Mouse (Mus musculus) right cerebral cortex, postnatal 25 days (tissue): Measurements from ENCODE around the gene Cnn3.

ENCODE experiments used
- DNase-seq: peaks from one replicate; pipeline ENCODE4 v3.0.0; 2022

The Cnn3 gene

DNA sequence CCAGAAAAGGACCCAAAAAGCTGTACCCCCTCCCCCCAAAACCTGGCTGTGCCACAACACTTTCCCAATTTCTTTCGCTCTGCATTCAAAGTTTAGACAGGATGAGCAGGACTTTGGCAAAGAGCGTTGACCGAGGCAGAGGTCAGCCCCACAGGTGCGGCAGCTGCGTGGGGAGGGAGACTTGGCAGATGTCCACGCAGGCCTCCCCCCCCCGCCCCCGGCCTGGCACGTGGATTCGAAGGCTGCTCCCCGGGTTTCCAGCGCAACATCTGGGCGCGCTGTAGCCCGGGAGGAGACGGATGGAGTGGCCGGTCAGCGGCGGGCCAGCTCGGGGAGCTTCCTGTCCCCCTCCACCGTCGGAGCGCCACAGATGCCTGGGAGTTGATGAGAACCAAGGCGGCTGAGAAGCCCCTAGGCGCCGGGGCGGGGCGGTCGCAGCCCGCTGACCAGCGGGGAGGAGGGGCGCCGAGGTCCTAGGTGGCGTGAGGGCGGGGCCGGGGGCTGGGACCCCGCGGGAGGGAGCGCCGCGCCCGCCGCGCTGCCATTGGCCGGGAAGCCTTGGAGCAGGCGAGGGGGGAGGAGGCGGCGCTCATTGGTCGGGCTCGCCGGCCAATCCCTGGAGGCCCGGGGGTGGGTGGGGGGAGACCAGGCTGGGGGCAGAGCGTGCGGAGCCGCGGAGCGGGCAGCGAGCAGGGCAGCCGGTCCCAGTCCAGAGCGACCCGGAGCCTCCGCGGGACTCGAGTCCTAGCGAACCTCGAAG lies at the start of gene Cnn3:
Gene Cnn3, plus strand, starts transcription at position 637 of the 760 bp plus-strand sequence.
- peak; percentile 86 for DNase-seq

- DNase-seq = no peak
These were observed 47.3 kb upstream of the Cnn3 start for GRCm38 (mm10) chr3:121378708-121379612.

DNA sequence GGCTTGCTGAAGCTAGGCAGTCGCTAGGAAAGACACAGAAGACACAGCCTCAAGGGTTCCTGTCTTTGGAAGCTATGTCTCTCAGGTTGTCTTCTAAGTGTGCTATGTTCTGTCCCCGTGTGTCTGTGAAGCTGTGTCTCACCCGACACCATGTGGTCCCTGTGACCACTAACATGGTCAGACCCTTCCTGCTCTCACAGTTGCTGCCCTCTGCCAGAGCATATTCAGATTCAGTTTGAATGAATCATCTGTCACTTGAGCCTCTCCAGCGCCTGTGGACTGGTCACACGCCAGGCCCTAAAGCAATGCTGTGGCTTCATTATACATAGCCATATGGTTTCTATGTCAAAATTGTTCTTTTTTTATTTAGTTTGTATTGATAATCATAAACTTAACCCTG lies 46.6 kb upstream of the Cnn3 start:
- no peak for DNase-seq

- no peak for DNase-seq
These were observed 38.8 kb upstream of the Cnn3 start for GRCm38 (mm10) chr3:121387471-121388009.

DNA sequence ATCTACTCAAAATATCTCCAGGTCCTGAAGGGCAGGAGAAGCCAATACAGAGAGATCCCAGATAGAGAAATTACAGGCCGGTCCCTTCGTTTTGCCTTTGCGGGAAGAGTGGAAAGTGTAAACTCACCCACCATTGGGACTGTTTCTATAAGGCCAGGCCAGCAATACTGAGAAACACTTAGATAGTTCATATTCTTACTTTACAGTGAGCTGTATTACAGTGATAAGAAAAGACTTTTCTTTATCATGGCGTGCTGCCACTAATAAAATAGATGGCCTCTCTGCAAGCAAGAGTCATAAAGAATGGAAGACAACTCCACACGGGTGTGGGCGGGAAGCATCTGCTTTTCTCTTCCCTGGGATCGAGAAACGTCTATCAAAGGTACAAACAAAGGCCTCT lies 36.9 kb upstream of the Cnn3 start:
- no peak for DNase-seq

GRCm38 (mm10) chr3:121389860-121390530 lies 36.3 kb upstream of the Cnn3 start:
- DNase-seq = no peak

- no peak for DNase-seq
These were observed 35.6 kb upstream of the Cnn3 start for GRCm38 (mm10) chr3:121390724-121391123.

DNA sequence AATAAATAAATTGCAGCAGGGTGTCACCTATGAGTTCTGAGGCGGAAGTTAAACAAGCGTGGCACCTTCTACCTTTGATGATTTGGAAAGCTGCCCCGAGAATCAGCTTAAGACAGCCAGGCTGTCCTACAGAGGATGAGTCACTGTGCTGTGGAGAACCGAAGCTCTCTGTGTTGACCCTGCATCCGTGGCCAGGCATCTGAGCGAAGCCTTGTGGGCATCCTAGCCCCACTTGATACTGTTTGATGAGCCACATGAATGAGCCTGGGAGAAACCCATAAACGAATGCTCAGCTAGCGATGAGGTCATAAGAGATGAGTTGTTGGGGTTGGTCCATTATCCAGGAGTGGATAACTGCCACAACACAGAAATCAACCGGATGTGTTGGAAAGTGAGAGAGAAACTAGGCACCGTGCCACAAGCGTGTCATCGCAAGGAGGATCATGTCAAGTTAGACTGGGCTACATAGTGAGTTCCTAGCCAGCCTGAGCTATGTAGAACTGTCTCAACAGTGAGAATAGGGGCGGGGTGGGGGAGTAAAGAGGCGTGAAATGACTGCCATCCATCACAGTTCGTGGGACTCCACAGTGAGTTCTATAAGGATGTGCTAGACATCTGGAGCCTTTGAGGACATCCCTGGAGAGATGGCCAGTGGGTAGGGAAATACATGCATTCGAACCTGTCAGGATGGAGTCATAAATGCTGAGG lies 30.6 kb upstream of the Cnn3 start:
- DNase-seq = no peak

DNA sequence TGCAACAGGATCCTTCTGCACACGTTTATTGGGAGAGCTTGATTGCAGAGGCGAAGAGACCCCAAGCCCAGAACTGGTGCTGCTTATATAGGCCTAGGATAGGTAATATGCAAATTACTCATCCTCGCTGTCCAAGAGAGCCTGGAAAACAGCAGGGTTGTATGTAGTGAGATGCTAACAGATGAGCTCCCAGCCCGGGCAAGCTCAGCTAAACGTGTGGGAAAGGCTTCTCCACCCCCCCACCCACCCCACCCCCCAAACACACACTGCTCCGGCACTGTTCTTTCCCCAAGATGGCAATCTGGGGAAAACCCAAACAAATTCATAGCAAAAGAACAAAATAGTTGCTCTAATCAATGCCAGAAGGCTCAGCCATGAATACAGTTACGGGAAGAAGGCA lies 29.7 kb upstream of the Cnn3 start:
- DNase-seq = no peak

DNA sequence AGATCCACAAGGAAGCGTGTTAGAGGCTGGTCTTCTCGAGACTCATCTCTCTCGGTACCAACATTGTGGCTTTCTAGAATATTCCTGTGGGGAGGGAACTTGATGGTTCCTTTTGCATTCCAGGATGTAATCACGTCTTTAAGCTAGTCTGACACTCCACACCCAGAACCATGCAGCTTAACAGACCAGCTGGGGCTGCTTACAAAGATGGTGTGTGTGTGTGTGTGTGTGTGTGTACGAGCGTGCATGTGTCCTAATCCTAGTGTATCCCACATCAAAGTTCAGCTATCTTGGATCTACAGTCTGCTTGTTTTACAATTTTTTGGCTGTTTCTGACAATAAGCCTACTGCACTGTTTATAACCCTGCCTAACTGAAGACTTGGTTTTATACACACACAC lies 29.3 kb upstream of the Cnn3 start:
- DNase-seq = no peak

- DNase-seq = no peak
These were observed 24.9 kb upstream of the Cnn3 start for GRCm38 (mm10) chr3:121401384-121401783.

- no peak for DNase-seq
These were observed 24.2 kb upstream of the Cnn3 start for GRCm38 (mm10) chr3:121402096-121402495.

GRCm38 (mm10) chr3:121403449-121403848 lies 22.8 kb upstream of the Cnn3 start:
- DNase-seq = no peak

DNA sequence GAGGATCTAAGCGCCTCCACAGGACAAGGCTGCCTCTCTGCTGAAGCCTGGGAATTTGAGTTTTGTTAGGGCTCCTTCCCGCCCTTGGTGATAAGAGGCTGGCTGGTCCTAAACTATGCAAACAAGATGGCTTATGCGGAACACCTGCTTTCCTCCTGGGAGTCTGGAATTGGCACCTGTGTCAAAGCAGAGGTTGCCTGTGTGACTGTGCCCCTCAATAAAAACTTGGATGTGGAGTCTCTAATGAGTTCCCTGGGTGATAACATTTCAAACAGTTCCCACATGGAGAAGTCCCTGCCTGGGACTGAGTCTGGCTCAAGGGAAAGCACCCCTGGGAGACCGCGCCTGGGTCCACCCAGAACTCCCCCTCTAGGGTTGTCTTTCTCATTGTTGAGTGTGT lies 21.2 kb upstream of the Cnn3 start:
- no peak for DNase-seq

DNA sequence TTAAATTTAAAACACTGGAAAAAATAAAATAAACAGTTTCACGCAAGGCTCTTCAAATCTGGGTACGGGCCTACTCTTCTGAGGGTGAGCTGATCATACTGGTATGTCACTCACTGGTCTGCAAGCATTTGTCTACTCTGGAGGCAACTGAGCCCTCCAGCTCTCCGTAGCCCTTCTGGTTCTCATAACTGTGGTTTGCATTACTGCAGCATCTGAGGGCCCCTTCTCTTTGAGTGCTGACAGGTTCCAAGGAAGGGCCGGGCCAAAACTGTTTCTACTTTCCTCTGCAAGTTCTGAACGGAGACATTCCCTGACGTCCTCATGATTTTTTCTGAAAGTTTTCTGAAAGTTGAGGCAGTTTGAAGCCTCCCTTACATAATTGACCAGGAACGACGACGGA lies 18.9 kb upstream of the Cnn3 start:
- DNase-seq = no peak

- DNase-seq = no peak
These were observed 17.9 kb upstream of the Cnn3 start for GRCm38 (mm10) chr3:121408386-121408785.

DNA sequence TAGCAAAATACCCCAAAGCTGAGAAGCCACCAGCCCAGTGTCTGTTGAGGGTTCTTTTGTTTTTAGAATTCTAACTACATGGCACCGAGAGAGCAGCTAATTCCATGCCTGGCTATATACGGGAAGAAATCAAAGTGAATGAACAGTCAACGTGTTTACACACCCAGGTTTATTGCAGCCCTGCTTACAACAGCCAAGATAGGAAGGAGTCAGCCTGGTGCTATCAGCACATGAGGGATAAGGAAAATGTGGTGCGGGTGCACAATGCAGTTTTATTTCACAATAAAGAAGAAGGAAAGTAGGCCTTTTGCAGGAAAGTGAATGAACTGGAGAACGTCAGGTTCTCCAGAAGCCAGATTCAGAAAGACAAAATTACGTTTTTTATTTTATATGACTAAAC lies 14.8 kb upstream of the Cnn3 start:
- no peak for DNase-seq

DNA sequence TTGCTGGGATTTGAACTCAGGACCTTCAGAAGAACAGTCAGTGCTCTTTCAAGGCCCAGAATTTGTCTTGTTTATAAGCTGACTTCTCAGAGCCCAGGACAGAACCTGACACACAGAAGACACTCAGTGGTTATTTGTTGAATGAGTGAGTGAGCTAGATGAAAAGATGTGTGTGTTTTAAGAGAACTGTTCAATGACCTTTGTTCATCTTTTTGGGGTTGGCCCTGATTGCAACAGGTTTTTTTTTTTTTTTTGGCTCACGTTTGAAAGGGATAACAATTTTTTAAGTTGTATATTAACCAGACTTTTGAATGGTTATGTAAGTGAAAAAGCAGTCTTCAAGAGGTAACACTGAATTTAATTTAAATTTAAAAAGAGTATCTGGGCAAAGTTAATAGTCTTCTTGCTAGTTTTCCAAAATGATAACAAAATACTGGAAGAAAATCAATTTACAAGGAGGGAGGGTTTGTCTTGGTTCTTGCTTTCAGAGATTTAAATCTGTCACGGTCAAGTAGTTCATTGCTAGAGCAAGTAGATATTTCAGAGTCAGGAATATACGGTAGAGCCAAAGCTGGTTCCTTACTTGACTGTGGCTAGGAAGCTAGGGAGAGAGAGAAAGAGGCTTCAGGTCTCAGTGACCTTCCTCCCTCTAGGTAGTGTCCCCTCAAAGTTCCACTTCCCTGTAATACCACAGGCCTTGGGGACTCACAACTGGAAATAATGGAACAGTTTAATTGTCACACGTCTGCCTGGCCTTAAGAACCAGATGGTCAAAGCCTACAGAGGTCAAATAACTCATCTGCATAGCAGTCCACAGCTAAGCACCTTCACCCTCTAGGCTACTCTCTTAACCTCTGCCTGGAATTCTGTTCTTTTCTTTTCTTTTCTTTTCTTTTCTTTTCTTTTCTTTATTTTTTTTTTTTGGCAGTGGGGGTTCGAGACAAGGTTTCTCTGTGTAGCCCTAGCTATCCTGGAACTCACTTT lies 9.8 kb upstream of the Cnn3 start:
- DNase-seq = no peak

DNA sequence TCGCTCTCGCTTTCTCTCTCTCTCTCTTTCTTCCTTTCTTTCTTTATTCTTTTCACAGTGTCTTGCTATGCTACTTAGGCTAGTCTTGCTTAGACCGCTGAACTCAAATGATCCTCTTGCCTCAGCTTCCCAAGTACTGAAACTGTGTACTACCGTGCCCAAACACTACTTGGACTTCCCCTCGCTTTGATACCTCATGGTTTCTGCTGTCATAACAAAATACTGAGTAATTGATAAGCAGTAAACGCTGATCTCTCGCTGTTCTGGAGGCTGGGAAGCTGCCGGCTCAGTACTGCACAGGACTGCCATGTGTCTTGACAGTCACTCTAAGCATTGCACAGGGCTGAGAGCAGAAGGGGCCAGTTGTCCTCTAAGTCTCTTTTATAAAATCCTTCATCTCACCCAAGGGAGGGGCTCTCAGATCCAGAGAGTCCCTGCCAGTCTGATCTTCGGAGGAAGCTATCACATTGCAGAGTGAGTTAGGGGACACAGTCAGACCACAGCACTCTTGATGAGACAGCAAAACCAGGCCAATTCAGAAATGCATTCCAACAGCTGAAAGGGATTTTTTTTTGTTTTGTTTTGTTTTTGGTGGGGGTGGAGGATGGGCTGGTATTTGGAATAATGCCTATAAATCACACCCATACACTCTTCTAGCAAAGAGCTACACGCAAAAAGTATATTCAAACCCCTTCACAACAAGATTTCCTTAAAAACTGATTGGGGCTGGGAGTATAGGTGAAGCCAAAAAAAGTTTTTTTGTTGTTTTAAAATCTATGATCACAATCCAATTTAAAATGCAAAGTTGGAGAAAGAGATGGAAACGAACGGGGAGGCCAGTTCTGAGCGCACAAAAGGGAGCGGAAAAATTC lies 8.7 kb upstream of the Cnn3 start:
- DNase-seq = no peak

DNA sequence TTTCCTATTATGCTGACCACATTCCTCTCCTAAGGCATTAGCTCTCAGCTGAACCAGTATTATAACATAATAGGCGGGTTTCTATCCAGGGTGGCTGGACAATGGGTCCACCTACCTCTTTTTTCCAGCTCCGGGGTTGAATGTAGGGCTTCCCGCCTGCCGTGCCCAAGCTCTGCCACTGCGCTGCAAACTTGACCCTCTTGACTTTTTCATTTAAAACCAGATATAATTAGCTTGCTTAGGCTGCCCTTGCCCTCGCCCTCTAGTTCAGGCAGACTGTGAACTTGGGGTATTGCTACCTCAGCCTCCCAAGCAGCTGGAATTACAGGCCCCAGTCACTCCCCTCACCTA lies 8.1 kb upstream of the Cnn3 start:
- no peak for DNase-seq
